8 mouse cellular contexts compared by ENCODE assay signal in genomic region chr7:142577806-142578423, GRCm38 (mm10). TPM values are rescaled to one million over a fixed set of nuclear protein-coding genes. Genes with fewer than 3 reads are reported as not detected.
A peak's percentile ranks its signal among the peaks of the same experiment; 100 is the strongest.
DNase-seq lines count a peak whose midpoint lies in the region; ATAC-seq lines count a peak whose summit lies in the region.

No protein-coding gene starts in this region.

- 45% methylated on average over 23 of the region's 26 CpGs for WGBS in heart, embryonic 13.5 days
- 42% methylated on average over 26 of the region's 26 CpGs for WGBS in liver, embryonic 12.5 days (ENCODE audit: insufficient replicate concordance)
- 44% methylated on average over 26 of the region's 26 CpGs for WGBS in stomach, embryonic 16.5 days

- peak overlapping the region; percentile 68 for H3K4me2 ChIP-seq in heart, embryonic 13.5 days
- peak overlapping the region; percentile 66 for H3K4me2 ChIP-seq in liver, embryonic 12.5 days
- H3K4me2 ChIP-seq in stomach, embryonic 16.5 days (ENCODE audit: low read depth, low read length) = peak overlapping the region; percentile 58

- peak overlapping the region; percentile 62 for H3K4me3 ChIP-seq in heart, embryonic 13.5 days
- H3K4me3 ChIP-seq in liver, embryonic 12.5 days = peak overlapping the region; percentile 49
- peak overlapping the region; percentile 58 for H3K4me3 ChIP-seq in stomach, embryonic 16.5 days (replicated peaks; ENCODE audit: low read length)

- H3K4me1 ChIP-seq in heart, embryonic 13.5 days = peaks cover 51% of the 10 kb centered on the region
- H3K4me1 ChIP-seq in liver, embryonic 12.5 days = peaks cover 42% of the 10 kb centered on the region
- H3K4me1 ChIP-seq in stomach, embryonic 16.5 days (ENCODE audit: control insufficient read depth, insufficient read depth, low read length) = peaks cover 31% of the 10 kb centered on the region

- peaks cover 9% of the 10 kb centered on the region for H3K36me3 ChIP-seq in heart, embryonic 13.5 days
- no peaks in the 10 kb centered on the region for H3K36me3 ChIP-seq in liver, embryonic 12.5 days
- no peaks in the 10 kb centered on the region for H3K36me3 ChIP-seq in stomach, embryonic 16.5 days (ENCODE audit: control insufficient read depth, insufficient read depth, low read length)

- H3K27me3 ChIP-seq in heart, embryonic 13.5 days (replicated peaks) = no peaks in the 10 kb centered on the region
- peaks cover 16% of the 10 kb centered on the region; the same call in 1 of the 2 replicates for H3K27me3 ChIP-seq in liver, embryonic 12.5 days (replicated peaks)
- H3K27me3 ChIP-seq in stomach, embryonic 16.5 days (ENCODE audit: control insufficient read depth, insufficient read depth, low read length) = no peaks in the 10 kb centered on the region

- peak overlapping the region; percentile 94 for H3K27ac ChIP-seq in heart, embryonic 13.5 days (replicated peaks)
- peak overlapping the region; percentile 80 for H3K27ac ChIP-seq in liver, embryonic 12.5 days
- peak overlapping the region; percentile 96 for H3K27ac ChIP-seq in stomach, embryonic 16.5 days (ENCODE audit: low read length)

- DNase-seq in gastrocnemius, postnatal 10 days = peak; percentile 75
- no peak for DNase-seq in gastrocnemius, adult 18-20 months (ENCODE audit: low spot score)
- DNase-seq in cerebellum, postnatal 25 days = peak; percentile 35 to 59
- DNase-seq in ovary, postnatal 14 days (ENCODE audit: low spot score) = no peak

- H3K9me3 ChIP-seq in heart, embryonic 13.5 days = peaks cover 18% of the 10 kb centered on the region
- peaks cover 26% of the 10 kb centered on the region for H3K9me3 ChIP-seq in liver, embryonic 12.5 days (replicated peaks)
- H3K9me3 ChIP-seq in stomach, embryonic 16.5 days (replicated peaks; ENCODE audit: control insufficient read depth, low read length) = peaks cover 5% of the 10 kb centered on the region; the same call in 1 of the 2 replicates

- peak overlapping the region; percentile 90 for H3K9ac ChIP-seq in heart, embryonic 13.5 days
- peak overlapping the region; percentile 66 for H3K9ac ChIP-seq in liver, embryonic 12.5 days
- H3K9ac ChIP-seq in stomach, embryonic 16.5 days (ENCODE audit: low read length) = peak overlapping the region; percentile 83

- ATAC-seq in heart, embryonic 13.5 days (ENCODE audit: extremely low read depth, insufficient number of reproducible peaks, low FRiP score, low TSS enrichment) = peak; percentile 59; the same call in 1 of the 2 replicates
- peak; percentile 81 for ATAC-seq in liver, embryonic 12.5 days
- peak; percentile 84 for ATAC-seq in stomach, embryonic 16.5 days (ENCODE audit: insufficient read depth, low FRiP score)
- no peak for ATAC-seq in erythroid progenitor cell, adult 5-6 weeks (replicated peaks; ENCODE audit: low FRiP score, poor library complexity, severe bottlenecking)

RNA-seq across cellular contexts. Expression of gene Mrpl23, which starts 45.4 kb away (rescaled TPM):
- 1 to 10 TPM; 6.4 to 7.2 TPM for total RNA-seq in gastrocnemius, postnatal 10 days (2021)
- 1 to 10 TPM; 1.7 to 1.9 TPM for total RNA-seq in gastrocnemius, adult 18-20 months (2021)
- 15.6 and 17.7 TPM in 2 replicates for polyA plus RNA-seq in heart, embryonic 13.5 days (2015; fragmentation: Nextera tagmentation; extraction: Ambion mirVana)
- polyA plus RNA-seq in liver, embryonic 12.5 days (2016; fragmentation: Nextera tagmentation; extraction: Ambion mirVana) = 10.4 and 14.4 TPM in 2 replicates
- 16.2 and 30.7 TPM in 2 replicates for polyA plus RNA-seq in stomach, embryonic 16.5 days (2015; fragmentation: Nextera tagmentation; extraction: Ambion mirVana)
- 9.6 TPM in 1 of 2 replicates, not detected in the other for total RNA-seq in erythroid progenitor cell, adult 5-6 weeks (2015; ENCODE audit: low replicate concordance)
- total RNA-seq in erythroid progenitor cell, adult 5-6 weeks (2017; ENCODE audit: low replicate concordance) = 0.13 TPM in 1 of 2 replicates, not detected in the other

Comparison
In these comparisons a context has a peak if more than half of its experiments do, and no peak if none do; other contexts are left out.
1. DNase-seq: peak in gastrocnemius, postnatal 10 days (single experiment) and cerebellum, postnatal 25 days (2 of 2); none in gastrocnemius, adult 18-20 months (single experiment) and ovary, postnatal 14 days (single experiment).
2. Peak in every context shown above with its lines, with median percentiles within 50 percentile points of each other: H3K27ac ChIP-seq, H3K4me2 ChIP-seq, H3K4me3 ChIP-seq and H3K9ac ChIP-seq.